Mouse (Mus musculus) stomach, embryonic 16.5 days (tissue): Measurements from ENCODE around the gene Pls1. TPM values are rescaled to one million over a fixed set of nuclear protein-coding genes. Genes with fewer than 3 reads are reported as not detected.
A peak's percentile ranks its signal among the peaks of the same experiment; 100 is the strongest.

Source experiments
- ATAC-seq: fragments of 200-750 bp; cut with Nextera tagmentation; 2 replicates; pipeline ENCODE4 v1.8.0; 2017; ENCODE audit warnings: moderate number of reproducible peaks, moderate TSS enrichment; ENCODE audit not compliant: insufficient read depth, low FRiP score
- H3K27ac ChIP-seq: fragments of 300-500 bp; sonication (generic); 2 replicates; pipeline ENCODE4 v1.5.1; 2014; ENCODE audit warnings: low read length
- H3K27me3 ChIP-seq: fragments of 300-500 bp; sonication (generic); 2 replicates; pipeline ENCODE4 v1.6.1; 2014; ENCODE audit warnings: low read length, control low read depth, mixed read lengths; ENCODE audit not compliant: control insufficient read depth, insufficient read depth
- H3K36me3 ChIP-seq: fragments of 300-500 bp; sonication (generic); 2 replicates; pipeline ENCODE4 v1.6.1; 2014; ENCODE audit warnings: low read length; ENCODE audit not compliant: control insufficient read depth, insufficient read depth
- H3K4me1 ChIP-seq: fragments of 300-500 bp; sonication (generic); 2 replicates; pipeline ENCODE4 v1.6.1; 2014; ENCODE audit warnings: low read length, control low read depth, mixed read lengths; ENCODE audit not compliant: control insufficient read depth, insufficient read depth
- H3K4me2 ChIP-seq: fragments of 300-500 bp; sonication (generic); 2 replicates; pipeline ENCODE4 v1.6.1; 2014; ENCODE audit warnings: low read depth, low read length, mixed read lengths
- H3K4me3 ChIP-seq: fragments of 300-500 bp; sonication (generic); replicated peaks from 2 replicates; pipeline ENCODE4 v1.5.1; 2014; ENCODE audit warnings: mild to moderate bottlenecking, low read length
- H3K9ac ChIP-seq: fragments of 300-500 bp; sonication (generic); 2 replicates; pipeline ENCODE4 v1.6.1; 2014; ENCODE audit warnings: low read length
- H3K9me3 ChIP-seq: fragments of 300-500 bp; sonication (generic); replicated peaks from 2 replicates; pipeline ENCODE4 v1.6.1; 2016; ENCODE audit warnings: low read length, control low read depth; ENCODE audit not compliant: control insufficient read depth
- WGBS: fragments of 180-500 bp; shearing (Covaris S2); extraction: QIAGEN DNeasy Blood & Tissue Kit; methylation state at CpG from one replicate; pipeline ENCODE4 v1.1.7; 2014; 5-methylcytosine and 5-hydroxymethylcytosine counted together
- polyA plus RNA-seq: library from polyadenylated mRNA; unstranded; fragments of >200 nt; fragmentation: Nextera tagmentation; extraction: Ambion mirVana; gene quantifications from 2 replicates; pipeline ENCODE4 v1.2.1, GENCODE M21; 2015

Gene Pls1
- polyA plus RNA-seq, 1 experiment from 2014 or later: 45.5 TPM

DNA sequence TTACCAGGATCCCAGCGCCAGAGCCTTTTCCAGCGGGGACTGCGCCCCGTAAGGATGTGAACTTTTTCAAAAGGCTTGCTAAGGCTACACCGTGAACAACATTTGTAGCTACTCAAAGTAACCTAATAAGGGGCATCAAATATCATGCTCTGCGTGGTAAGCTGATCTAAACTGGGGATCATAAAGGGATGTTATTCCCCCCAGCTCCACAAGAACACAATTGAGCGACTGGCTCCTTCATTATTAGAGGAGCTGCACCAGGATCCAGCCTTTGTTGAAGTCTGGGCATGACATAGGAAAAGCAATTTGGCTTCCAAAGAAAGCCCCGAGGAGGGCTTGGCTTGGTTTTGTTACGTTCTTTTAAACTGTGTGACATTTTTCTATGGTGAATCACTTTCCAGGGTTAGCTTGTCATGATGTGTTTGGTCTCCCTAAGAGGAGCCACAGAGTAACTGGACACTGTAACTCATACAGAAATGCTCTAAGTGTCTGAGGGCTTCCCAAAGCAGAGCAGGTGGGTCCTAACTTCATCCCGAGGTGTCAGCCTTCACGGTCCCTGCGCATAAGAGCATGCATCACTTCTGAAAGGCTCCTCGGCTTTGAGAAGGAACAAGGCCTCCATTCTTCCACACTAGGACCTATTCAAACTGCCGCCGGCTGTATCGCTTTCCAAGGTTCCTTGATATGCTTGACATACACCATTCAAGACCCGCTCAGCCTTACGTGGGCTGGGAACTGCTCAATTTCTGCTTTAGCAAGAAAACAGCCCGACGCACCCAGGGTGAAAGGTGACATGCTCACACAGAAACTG is 31.2 kb downstream of the Pls1 start:
- no peak for ATAC-seq
- H3K9ac ChIP-seq: no peak overlapping the region
- H3K27ac ChIP-seq: peak overlapping the region; percentile 55; the same call in 1 of the 2 replicates
- H3K27me3 ChIP-seq: no peaks in the 10 kb centered on the region
- H3K9me3 ChIP-seq: no peaks in the 10 kb centered on the region
- no peak overlapping the region for H3K4me2 ChIP-seq
- H3K36me3 ChIP-seq: no peaks in the 10 kb centered on the region
- H3K4me1 ChIP-seq: no peaks in the 10 kb centered on the region
- H3K4me3 ChIP-seq: no peak overlapping the region
- WGBS: 65% methylated on average over 20 of the region's 20 CpGs

GRCm38 (mm10) chr9:95811817-95812216 is 33.3 kb downstream of the Pls1 start:
- Histone ChIP-seq H3K4me2 (no peak overlapping the region), H3K4me3 (no peak overlapping the region), H3K27ac (no peak overlapping the region), H3K9me3 (no peaks in the 10 kb centered on the region), H3K4me1 (no peaks in the 10 kb centered on the region), H3K9ac (no peak overlapping the region), H3K27me3 (no peaks in the 10 kb centered on the region), H3K36me3 (no peaks in the 10 kb centered on the region)
- WGBS: 91% methylated on average over 4 of the region's 4 CpGs
- no peak for ATAC-seq

DNA sequence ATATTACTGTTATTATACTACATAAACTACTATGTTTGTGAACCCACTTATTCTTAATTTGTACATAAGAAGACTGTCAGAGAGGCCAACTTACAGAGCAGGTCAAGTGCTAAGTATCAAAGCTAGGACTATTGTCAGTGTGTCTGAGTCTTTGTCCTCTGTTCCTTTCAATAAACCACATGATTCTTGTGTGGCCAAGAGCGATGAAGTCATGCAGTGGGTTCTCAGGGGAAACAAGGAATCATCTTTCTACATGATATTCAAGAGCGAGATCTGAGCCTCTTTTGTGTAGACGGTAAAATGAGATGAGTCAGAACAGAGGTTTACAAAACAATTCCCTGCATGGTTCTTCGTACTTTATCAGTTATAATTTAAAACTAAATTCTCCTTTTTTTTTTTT is 35.5 kb downstream of the Pls1 start:
- ATAC-seq: no peak
- Histone ChIP-seq H3K4me3 (no peak overlapping the region), H3K27ac (no peak overlapping the region), H3K9me3 (no peaks in the 10 kb centered on the region), H3K27me3 (no peaks in the 10 kb centered on the region), H3K9ac (no peak overlapping the region), H3K36me3 (no peaks in the 10 kb centered on the region), H3K4me2 (no peak overlapping the region), H3K4me1 (no peaks in the 10 kb centered on the region)
- WGBS: 78% methylated on average over 4 of the region's 4 CpGs

GRCm38 (mm10) chr9:95805449-95805848 is 39.7 kb downstream of the Pls1 start:
- no peak overlapping the region for H3K9ac ChIP-seq
- 78% methylated on average over 12 of the region's 12 CpGs for WGBS
- no peak overlapping the region for H3K4me3 ChIP-seq
- H3K27ac ChIP-seq: no peak overlapping the region
- peak; percentile 71 for ATAC-seq
- no peak overlapping the region for H3K4me2 ChIP-seq
- no peaks in the 10 kb centered on the region for H3K27me3 ChIP-seq
- no peaks in the 10 kb centered on the region for H3K9me3 ChIP-seq
- no peaks in the 10 kb centered on the region for H3K36me3 ChIP-seq
- peaks cover 9% of the 10 kb centered on the region; the same call in 1 of the 2 replicates for H3K4me1 ChIP-seq

DNA sequence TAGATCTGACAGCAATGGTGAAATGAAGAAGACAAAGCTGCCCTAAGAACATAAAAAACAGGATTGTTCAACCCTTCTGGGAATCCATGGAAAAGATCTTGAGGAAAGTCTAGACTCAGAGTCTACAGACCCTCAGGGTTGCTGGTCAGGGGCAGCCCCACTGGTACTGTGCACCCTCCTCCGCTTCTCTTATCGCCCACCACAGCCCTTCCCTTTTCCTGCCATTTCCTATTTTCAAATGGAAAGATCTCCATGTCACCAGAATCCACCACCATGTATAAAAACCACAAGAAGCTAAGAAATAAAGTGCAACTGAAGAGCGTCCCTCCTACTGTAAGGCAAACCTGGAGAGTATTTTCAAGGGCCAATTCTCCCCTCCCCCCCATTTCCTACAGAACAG is 41.3 kb downstream of the Pls1 start:
- WGBS: 87% methylated on average over 3 of the region's 3 CpGs
- no peak overlapping the region for H3K4me3 ChIP-seq
- H3K9ac ChIP-seq: no peak overlapping the region
- no peaks in the 10 kb centered on the region for H3K27me3 ChIP-seq
- H3K27ac ChIP-seq: no peak overlapping the region
- no peaks in the 10 kb centered on the region for H3K9me3 ChIP-seq
- ATAC-seq: no peak
- no peaks in the 10 kb centered on the region for H3K36me3 ChIP-seq
- peaks cover 9% of the 10 kb centered on the region; the same call in 1 of the 2 replicates for H3K4me1 ChIP-seq
- no peak overlapping the region for H3K4me2 ChIP-seq

- no peaks in the 10 kb centered on the region for H3K27me3 ChIP-seq
- 38% methylated on average over 10 of the region's 10 CpGs for WGBS
- peak; percentile 58 for ATAC-seq
These were observed 43.3 kb downstream of the Pls1 start for GRCm38 (mm10) chr9:95801610-95802451.

GRCm38 (mm10) chr9:95796323-95796722 is 48.8 kb downstream of the Pls1 start:
- no peak overlapping the region for H3K9ac ChIP-seq
- H3K36me3 ChIP-seq: no peaks in the 10 kb centered on the region
- no peak overlapping the region for H3K4me2 ChIP-seq
- WGBS: 88% methylated on average over 2 of the region's 2 CpGs
- H3K9me3 ChIP-seq: no peaks in the 10 kb centered on the region
- peak overlapping the region; percentile 89 for H3K27ac ChIP-seq
- no peaks in the 10 kb centered on the region for H3K4me1 ChIP-seq
- no peak overlapping the region for H3K4me3 ChIP-seq
- ATAC-seq: no peak
- H3K27me3 ChIP-seq: no peaks in the 10 kb centered on the region

More at GRCm38 (mm10) chr9:95801610-95802451, 43.3 kb downstream of the Pls1 start:
- Histone ChIP-seq H3K27ac (peak overlapping the region; percentile 56), H3K4me1 (peaks cover 9% of the 10 kb centered on the region; the same call in 1 of the 2 replicates), H3K9ac (no peak overlapping the region), H3K9me3 (no peaks in the 10 kb centered on the region), H3K4me2 (no peak overlapping the region), H3K4me3 (no peak overlapping the region), H3K36me3 (no peaks in the 10 kb centered on the region)

DNA sequence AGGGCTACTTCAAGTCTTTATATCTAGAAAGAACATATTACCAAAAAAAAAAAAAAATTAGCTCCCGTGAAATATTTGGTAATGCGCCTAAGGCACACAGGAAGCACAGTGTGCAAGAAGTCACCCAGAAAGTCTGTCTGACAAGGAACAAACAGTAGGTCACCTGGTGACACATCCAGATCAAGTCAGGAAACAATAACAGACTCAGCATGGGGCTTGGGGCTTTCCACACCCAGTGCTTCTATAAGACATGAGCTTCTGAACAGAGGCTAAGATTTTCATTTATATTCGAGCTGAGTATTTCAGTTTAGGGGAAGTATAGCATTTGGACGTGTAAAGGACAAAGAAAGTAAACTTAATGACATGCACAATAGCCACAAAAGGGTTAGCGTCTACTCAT is 49.3 kb downstream of the Pls1 start:
- Histone ChIP-seq H3K9me3 (no peaks in the 10 kb centered on the region), H3K4me1 (no peaks in the 10 kb centered on the region), H3K4me3 (no peak overlapping the region), H3K9ac (no peak overlapping the region), H3K27me3 (no peaks in the 10 kb centered on the region), H3K36me3 (no peaks in the 10 kb centered on the region), H3K27ac (peak overlapping the region; percentile 89), H3K4me2 (no peak overlapping the region)
- WGBS: 71% methylated on average over 5 of the region's 5 CpGs
- no peak; the same call in 1 of the 2 replicates for ATAC-seq
